Mouse (Mus musculus) urinary bladder, postnatal 36 days (tissue): Measurements from ENCODE around the gene Gm7073.

Experiments used
- DNase-seq, 2 experiments: peaks; one replicate each; pipeline ENCODE4 v3.0.0; 2022; ENCODE audit warnings: low spot score in 2 of 2, mixed read lengths in 1 of 2

The Gm7073 gene

GRCm38 (mm10) chrX:60539149-60539548 lies at the start of gene Gm7073:
TSS of gene Gm7073 (minus strand) at chrX:60539249.
- no peak for DNase-seq

- no peak for DNase-seq
These were observed 31.5 kb upstream of the Gm7073 start for GRCm38 (mm10) chrX:60570539-60570938.

GRCm38 (mm10) chrX:60569047-60569446 lies 30.0 kb upstream of the Gm7073 start:
- no peak for DNase-seq

- DNase-seq = no peak
These were observed 16.2 kb upstream of the Gm7073 start for GRCm38 (mm10) chrX:60555242-60555641.

- peak; percentile 5 to 32 for DNase-seq
These were observed 8.6 kb upstream of the Gm7073 start for GRCm38 (mm10) chrX:60547444-60548304.

- no peak for DNase-seq
These were observed 8.0 kb upstream of the Gm7073 start for GRCm38 (mm10) chrX:60547098-60547443.

- no peak for DNase-seq
These were observed 6.9 kb upstream of the Gm7073 start for GRCm38 (mm10) chrX:60545906-60546305.

- no peak for DNase-seq
These were observed 6.4 kb upstream of the Gm7073 start for GRCm38 (mm10) chrX:60545444-60545843.

- DNase-seq = no peak
These were observed 5.0 kb upstream of the Gm7073 start for GRCm38 (mm10) chrX:60544098-60544497.

- no peak for DNase-seq
These were observed 3.9 kb upstream of the Gm7073 start for GRCm38 (mm10) chrX:60542901-60543300.

- peak; percentile 1 to 8 for DNase-seq
These were observed 35.1 kb downstream of the Gm7073 start for GRCm38 (mm10) chrX:60503995-60504394.

- no peak for DNase-seq
These were observed 41.3 kb downstream of the Gm7073 start for GRCm38 (mm10) chrX:60497750-60498149.

GRCm38 (mm10) chrX:60495308-60495707 lies 43.7 kb downstream of the Gm7073 start:
- no peak for DNase-seq

- no peak for DNase-seq
These were observed 75.3 kb downstream of the Gm7073 start for GRCm38 (mm10) chrX:60463786-60464185.

- DNase-seq = no peak
These were observed 124.4 kb downstream of the Gm7073 start for GRCm38 (mm10) chrX:60414563-60415111.

GRCm38 (mm10) chrX:60405681-60406080 lies 133.4 kb downstream of the Gm7073 start:
- DNase-seq = no peak

- peak; percentile 78 to 89 for DNase-seq
These were observed 134.4 kb downstream of the Gm7073 start for GRCm38 (mm10) chrX:60404668-60405044.

GRCm38 (mm10) chrX:60403764-60404667 lies 135.0 kb downstream of the Gm7073 start:
- DNase-seq = peak; percentile 44 to 57

- no peak for DNase-seq
These were observed 135.8 kb downstream of the Gm7073 start for GRCm38 (mm10) chrX:60403062-60403763.

- DNase-seq = no peak
These were observed 144.8 kb downstream of the Gm7073 start for GRCm38 (mm10) chrX:60394292-60394691.

GRCm38 (mm10) chrX:60386852-60387251 lies 152.2 kb downstream of the Gm7073 start:
- no peak for DNase-seq
